Mouse (Mus musculus) MEL (cell line): ENCODE data around the gene Fgfr2.

Source experiments
- EP300 ChIP-seq, 2 experiments: IDR thresholded peaks; 2 replicates each; pipeline ENCODE4 v1.6.1; 2011; ENCODE audit warnings: improper control_type of control experiment in 2 of 2, low read length in 2 of 2, low read depth in 1 of 2, mild to moderate bottlenecking in 1 of 2
- ETS1 ChIP-seq: IDR thresholded peaks from 2 replicates; pipeline ENCODE4 v1.6.1; 2012; ENCODE audit warnings: low read depth, mild to moderate bottlenecking, inconsistent platforms, low read length, improper control_type of control experiment, moderate library complexity
- HCFC1 ChIP-seq: IDR thresholded peaks from 2 replicates; pipeline ENCODE4 v1.6.1; 2012; ENCODE audit warnings: low read depth, mild to moderate bottlenecking, inconsistent platforms, low read length, improper control_type of control experiment, moderate library complexity
- KAT2A ChIP-seq: conservative IDR thresholded peaks from 2 replicates; pipeline ENCODE4 v1.6.1; 2012; ENCODE audit warnings: low read depth, low read length, improper control_type of control experiment, inconsistent platforms
- MEF2A ChIP-seq: IDR thresholded peaks from 2 replicates; pipeline ENCODE4 v1.6.1; 2014; ENCODE audit warnings: low read depth, mild to moderate bottlenecking, inconsistent platforms, low read length, improper control_type of control experiment; ENCODE audit not compliant: poor library complexity, insufficient replicate concordance, severe bottlenecking; ENCODE audit errors: extremely low read depth
- NELFE ChIP-seq: IDR thresholded peaks from 2 replicates; pipeline ENCODE4 v1.6.1; 2011; ENCODE audit warnings: low read depth, low read length, improper control_type of control experiment
- POLR2A ChIP-seq, 2 experiments: IDR thresholded peaks; 2 replicates each; pipeline ENCODE4 v1.6.1; 2011 to 2012; ENCODE audit warnings: low read length in 2 of 2, mild to moderate bottlenecking in 2 of 2, control low read depth in 1 of 2, improper control_type of control experiment in 1 of 2, low read depth in 1 of 2, moderate library complexity in 1 of 2; ENCODE audit not compliant: control insufficient read depth in 1 of 2, insufficient read depth in 1 of 2, poor library complexity in 1 of 2
- POLR2AphosphoS5 ChIP-seq: IDR thresholded peaks from 2 replicates; pipeline ENCODE4 v1.6.1; 2012; ENCODE audit warnings: low read depth, borderline replicate concordance, mild to moderate bottlenecking, inconsistent platforms, low read length, moderate library complexity, mixed read lengths
- SIN3A ChIP-seq: IDR thresholded peaks from 2 replicates; pipeline ENCODE4 v1.6.1; 2012; ENCODE audit warnings: low read length, improper control_type of control experiment, inconsistent platforms
- UBTF ChIP-seq: IDR thresholded peaks from 2 replicates; pipeline ENCODE4 v1.6.1; 2012; ENCODE audit warnings: low read depth, mild to moderate bottlenecking, inconsistent platforms, low read length, improper control_type of control experiment, moderate library complexity, borderline replicate concordance; ENCODE audit not compliant: insufficient read depth

DNA sequence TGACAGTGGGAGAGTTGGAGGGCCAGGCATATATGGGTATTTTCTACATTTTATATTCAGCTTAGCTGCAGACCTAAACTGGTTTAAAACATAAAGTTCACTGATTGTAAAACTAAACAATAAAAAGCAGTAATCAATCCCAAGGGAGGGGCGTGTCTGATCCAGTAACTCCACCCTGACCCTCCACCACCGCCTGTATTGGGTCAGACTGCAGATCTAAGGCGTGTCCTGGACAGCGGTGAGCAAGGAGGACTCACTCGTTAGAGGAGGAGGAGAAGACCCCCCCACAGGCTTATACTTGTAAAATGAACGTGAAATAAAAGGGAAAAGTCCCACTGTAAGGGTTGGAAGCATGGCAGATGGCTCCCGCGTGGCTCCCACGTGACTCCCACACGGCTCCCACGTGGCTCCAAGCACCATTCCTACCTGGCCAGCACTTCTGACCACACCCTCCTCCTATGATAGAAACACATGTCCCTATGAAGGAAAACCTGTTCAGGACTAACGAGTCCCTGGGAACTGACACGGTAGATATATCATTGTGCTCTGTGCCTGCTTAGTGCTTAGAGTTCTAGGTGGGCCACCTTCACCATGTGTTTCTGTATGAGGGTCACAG is 2131.9 kb downstream of the Fgfr2 start:
- TF ChIP-seq ETS1 (no peak), EP300 (IDR thresholded peaks at IDR 0.05; ENCODE audit: low read depth in 1 of 2, low read length in 2 of 2) (no peak), UBTF (no peak), POLR2AphosphoS5 (no peak), POLR2A (IDR thresholded peaks at IDR 0.05; ENCODE audit: control insufficient read depth in 1 of 2, insufficient read depth in 1 of 2, low read depth in 1 of 2, low read length in 2 of 2, poor library complexity in 1 of 2) (no peak), MEF2A (no peak), NELFE (no peak), KAT2A (no peak), SIN3A (no peak), HCFC1 (no peak)
